ENCODE assay signal across 8 mouse cellular contexts in genomic region chr8:123442871-123443575, GRCm38 (mm10). TPM values are rescaled to one million over a fixed set of nuclear protein-coding genes. Genes with fewer than 3 reads are reported as not detected.
A peak's percentile ranks its signal among the peaks of the same experiment; 100 is the strongest.
DNase-seq lines count a peak whose midpoint lies in the region; ATAC-seq lines count a peak whose summit lies in the region.

No protein-coding gene starts in this region.

- peak; percentile 95 for ATAC-seq in hindbrain, embryonic 14.5 days (ENCODE audit: low FRiP score)

- H3K9ac ChIP-seq in hindbrain, embryonic 14.5 days = peak overlapping the region; percentile 89

- no peaks in the 10 kb centered on the region for H3K36me3 ChIP-seq in hindbrain, embryonic 14.5 days (replicated peaks; ENCODE audit: control insufficient read depth, insufficient read depth)

- peak overlapping the region; percentile 64 for H3K4me2 ChIP-seq in hindbrain, embryonic 14.5 days (replicated peaks)

- peaks cover 8% of the 10 kb centered on the region for H3K4me1 ChIP-seq in hindbrain, embryonic 14.5 days (replicated peaks; ENCODE audit: control insufficient read depth, insufficient read depth, low read length)

- H3K27me3 ChIP-seq in hindbrain, embryonic 14.5 days (ENCODE audit: control insufficient read depth, insufficient read depth, low read length) = no peaks in the 10 kb centered on the region

- peak overlapping the region; percentile 52 for H3K4me3 ChIP-seq in hindbrain, embryonic 14.5 days (replicated peaks; ENCODE audit: low read length)

- under 1% methylated on average over 41 of the region's 41 CpGs for WGBS in hindbrain, embryonic 14.5 days

- DNase-seq in R1 (ENCODE audit: low read depth, low spot score) = peak; percentile 91
- DNase-seq in cerebellum, postnatal 25 days = peak; percentile 99
- DNase-seq in frontal cortex, postnatal 25 days (ENCODE audit: low spot score in 2 of 2) = peak; percentile 91 to 92
- DNase-seq in hindbrain, embryonic 14.5 days (ENCODE audit: low spot score) = peak; percentile 86
- DNase-seq in layer of hippocampus, postnatal 36 days = peak; percentile 91
- DNase-seq in lung, postnatal 36 days = peak; percentile 95
- peak; percentile 97 for DNase-seq in retina, postnatal 1 day
- peak; percentile 86 to 99 for DNase-seq in urinary bladder, adult 18-20 months (ENCODE audit: low spot score in 2 of 2)

- H3K9me3 ChIP-seq in hindbrain, embryonic 14.5 days (ENCODE audit: control insufficient read depth, low read length) = no peaks in the 10 kb centered on the region

- peak overlapping the region; percentile 87 for H3K27ac ChIP-seq in hindbrain, embryonic 14.5 days

RNA-seq across cellular contexts. Expression of gene Def8, which starts 19.7 kb away (rescaled TPM):
- 45.3 and 52.2 TPM in 2 replicates for polyA plus RNA-seq in hindbrain, embryonic 14.5 days (2014; fragmentation: Nextera tagmentation; extraction: Ambion mirVana)
- total RNA-seq in layer of hippocampus, postnatal 36 days (2021) = 10 to 100 TPM; 53.4 to 57.4 TPM

RNA-seq across cellular contexts. Expression of gene Tubb3, which starts 31.8 kb away (rescaled TPM):
- 1,715 and 1,766 TPM in 2 replicates for polyA plus RNA-seq in hindbrain, embryonic 14.5 days (2014; fragmentation: Nextera tagmentation; extraction: Ambion mirVana)
- total RNA-seq in layer of hippocampus, postnatal 36 days (2021) = 100 to 1,000 TPM; 290 to 324 TPM

RNA-seq across cellular contexts. Expression of gene Afg3l1, which starts 34.7 kb away (rescaled TPM):
- polyA plus RNA-seq in hindbrain, embryonic 14.5 days (2014; fragmentation: Nextera tagmentation; extraction: Ambion mirVana) = 31.6 and 36.5 TPM in 2 replicates
- 10 to 100 TPM; 24.7 to 27.9 TPM for total RNA-seq in layer of hippocampus, postnatal 36 days (2021)

RNA-seq across cellular contexts. Expression of gene Mc1r, which starts 36.1 kb away (rescaled TPM):
- 0.10 and 0.21 TPM in 2 replicates for polyA plus RNA-seq in hindbrain, embryonic 14.5 days (2014; fragmentation: Nextera tagmentation; extraction: Ambion mirVana)
- total RNA-seq in layer of hippocampus, postnatal 36 days (2021) = not detected

Comparison
In these comparisons a context has a peak if more than half of its experiments do, and no peak if none do; other contexts are left out.
1. Peak in every context shown above with its lines: DNase-seq, ATAC-seq, H3K4me3 ChIP-seq and H3K27ac ChIP-seq.